Mouse (Mus musculus): Measurements from ENCODE around the gene Olfr798.

Gene Olfr798

DNA sequence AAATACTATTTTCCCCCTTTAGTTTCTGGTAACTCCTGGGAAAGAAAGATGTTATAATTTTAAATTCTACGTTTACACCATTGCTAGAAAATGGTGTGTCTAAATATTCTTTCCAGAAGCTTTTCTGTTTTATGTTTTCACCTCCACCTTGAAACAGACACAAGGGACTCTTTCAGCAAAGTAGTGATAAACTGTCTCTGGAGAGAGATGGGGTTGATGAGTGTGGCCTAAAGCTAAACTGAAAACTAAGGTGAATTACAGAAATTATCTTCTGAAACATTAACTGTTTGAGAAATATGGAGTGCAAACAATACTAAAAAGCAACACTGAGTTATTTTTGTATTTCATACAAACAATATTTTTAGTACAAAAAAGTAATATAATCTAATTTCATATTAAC lies at the start of gene Olfr798:
Gene Olfr798, minus strand, starts transcription at position 101 of the 400 bp plus-strand sequence.
- no peak for DNase-seq (ENCODE audit: low spot score)

DNA sequence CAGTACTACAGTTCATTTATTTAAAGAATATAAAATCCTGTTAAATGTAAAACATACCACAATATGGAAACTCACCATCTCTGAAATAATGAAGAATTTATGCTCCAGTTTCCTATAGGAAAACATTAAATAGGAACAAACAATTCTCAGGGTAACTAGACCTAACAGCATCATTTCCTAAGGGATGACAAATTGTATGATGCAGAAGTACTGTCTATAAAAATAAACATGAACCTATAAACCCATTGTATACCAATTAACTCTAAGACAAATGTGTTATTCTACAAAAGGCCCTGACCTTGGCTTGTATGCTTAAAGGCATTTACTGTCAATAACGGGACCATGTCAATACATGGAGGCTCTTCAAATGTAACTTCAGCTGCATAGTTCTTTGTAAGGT lies 46.0 kb upstream of the Olfr798 start, which contains the start of gene Olfr801:
Gene Olfr801, minus strand, starts transcription at position 101 of the 400 bp plus-strand sequence.
- DNase-seq (ENCODE audit: low spot score): no peak

DNA sequence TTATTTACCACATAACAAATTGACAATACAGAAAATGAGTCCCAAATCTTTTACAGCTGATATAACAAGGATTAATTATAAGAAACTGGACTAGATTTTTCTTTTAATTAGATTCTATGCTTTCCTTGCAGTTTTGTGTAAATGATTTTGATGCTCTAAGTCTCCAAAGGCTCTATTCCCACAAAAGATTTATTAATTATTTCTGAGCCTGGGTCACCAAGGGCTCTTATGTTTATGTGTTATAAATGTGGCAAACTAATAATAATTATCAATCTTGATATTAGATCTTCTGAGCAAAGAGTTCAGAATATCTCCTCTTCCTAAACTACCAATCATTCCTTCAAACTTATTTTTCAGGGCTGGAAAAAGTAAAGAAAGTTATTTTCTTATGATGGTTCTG lies 29.7 kb upstream of the Olfr798 start, which contains the start of gene Olfr800:
Gene Olfr800, plus strand, starts transcription at position 301 of the 400 bp plus-strand sequence.
- no peak for DNase-seq (ENCODE audit: low spot score)

DNA sequence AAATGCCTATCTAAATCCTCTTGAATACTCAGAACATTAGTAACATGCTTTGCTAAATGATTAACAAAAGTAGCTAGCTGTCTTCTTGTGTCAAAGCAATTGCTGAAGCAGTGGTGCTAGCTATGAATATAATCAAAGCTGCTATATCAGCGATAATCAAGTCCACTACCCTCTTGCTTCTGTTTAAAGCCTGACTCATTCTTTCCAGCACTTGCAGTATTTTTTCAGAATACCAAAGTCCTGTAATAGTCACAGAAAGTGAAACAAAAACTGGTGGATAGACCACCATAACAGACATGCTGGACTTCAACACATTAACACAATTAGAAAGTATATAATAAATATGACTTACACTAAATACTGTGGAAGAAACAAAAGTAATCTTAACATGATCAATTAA lies 24.0 kb upstream of the Olfr798 start:
- no peak for DNase-seq (ENCODE audit: low spot score)

DNA sequence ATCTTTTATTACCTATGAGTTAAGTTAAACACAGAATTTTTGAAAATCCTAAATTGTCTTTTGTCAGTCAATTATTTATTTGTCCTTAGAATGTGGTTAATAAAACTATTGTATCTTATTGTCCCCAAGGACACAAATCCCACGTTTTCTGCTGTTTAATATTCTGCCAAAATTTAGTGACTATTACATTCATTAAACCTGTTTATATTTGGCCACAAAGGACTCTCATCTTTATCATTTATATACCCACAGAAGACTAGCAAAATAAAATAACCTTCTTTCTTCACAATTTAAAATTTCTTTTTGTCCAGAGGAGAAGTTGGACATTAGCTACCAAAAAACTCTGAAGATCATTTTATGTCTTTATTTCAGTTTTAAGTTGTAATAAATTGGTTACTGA lies 9.4 kb upstream of the Olfr798 start, which contains the start of gene Olfr799:
Gene Olfr799, plus strand, starts transcription at position 301 of the 400 bp plus-strand sequence.
- no peak for DNase-seq (ENCODE audit: low spot score)

DNA sequence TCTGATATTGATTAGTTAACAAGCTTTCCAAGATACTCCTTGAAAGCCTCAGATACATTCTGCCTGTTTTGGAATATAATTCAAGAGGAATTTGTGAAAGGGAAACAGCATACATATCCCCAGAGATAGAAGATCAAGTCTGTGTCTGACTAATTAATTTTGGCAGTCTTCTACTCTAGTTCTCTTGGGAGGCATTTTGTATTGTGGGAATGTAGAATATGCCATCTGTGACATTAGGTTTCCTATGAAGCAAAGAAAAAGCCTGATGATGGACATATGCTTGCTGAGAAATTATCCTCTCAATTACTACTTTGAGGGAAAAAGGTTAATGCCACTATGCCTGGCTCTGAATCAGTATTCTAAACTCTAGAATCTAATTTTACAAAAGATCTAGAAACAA lies 4.5 kb downstream of the Olfr798 start:
- DNase-seq (ENCODE audit: low spot score): no peak

DNA sequence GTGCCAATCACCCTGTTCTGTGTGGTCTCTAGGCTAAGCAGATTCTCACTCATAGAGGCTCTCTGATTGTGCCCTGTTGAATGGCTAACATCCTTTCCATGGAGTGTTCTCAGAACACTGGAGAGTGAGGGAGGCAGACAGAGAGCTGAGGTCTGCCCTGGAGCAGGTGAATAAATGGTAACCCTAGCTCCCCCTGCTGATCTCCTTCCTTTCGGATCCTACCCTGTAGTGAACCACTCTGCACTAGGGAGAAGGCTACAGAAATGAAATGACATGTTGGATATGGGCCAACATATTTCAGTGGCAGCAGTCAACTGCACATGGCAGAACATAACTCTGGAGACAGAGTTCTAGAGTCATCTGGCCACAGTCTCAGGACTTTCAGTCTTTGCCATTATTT lies 6.0 kb downstream of the Olfr798 start:
- DNase-seq (ENCODE audit: low spot score): no peak

DNA sequence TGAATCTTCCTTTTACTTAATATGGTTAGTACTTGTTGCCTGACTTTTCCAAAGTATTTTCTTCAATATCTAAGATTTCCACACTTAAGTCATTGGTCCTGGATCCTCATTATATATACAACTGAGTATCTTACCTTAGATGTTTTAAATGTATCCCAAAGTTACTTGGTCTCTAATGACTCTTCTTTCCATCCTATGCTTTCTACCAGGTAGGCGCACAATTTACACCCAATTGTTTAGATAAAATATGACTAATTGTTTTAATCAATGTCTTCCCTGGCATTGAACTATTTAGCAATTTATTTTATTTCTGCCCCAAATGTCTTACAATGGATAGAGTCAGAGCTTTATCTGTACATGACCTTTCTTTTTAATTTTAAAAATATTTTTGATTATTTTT lies 15.3 kb downstream of the Olfr798 start, which contains the start of gene Olfr796:
Gene Olfr796, minus strand, starts transcription at position 101 of the 400 bp plus-strand sequence.
- no peak for DNase-seq (ENCODE audit: low spot score)

DNA sequence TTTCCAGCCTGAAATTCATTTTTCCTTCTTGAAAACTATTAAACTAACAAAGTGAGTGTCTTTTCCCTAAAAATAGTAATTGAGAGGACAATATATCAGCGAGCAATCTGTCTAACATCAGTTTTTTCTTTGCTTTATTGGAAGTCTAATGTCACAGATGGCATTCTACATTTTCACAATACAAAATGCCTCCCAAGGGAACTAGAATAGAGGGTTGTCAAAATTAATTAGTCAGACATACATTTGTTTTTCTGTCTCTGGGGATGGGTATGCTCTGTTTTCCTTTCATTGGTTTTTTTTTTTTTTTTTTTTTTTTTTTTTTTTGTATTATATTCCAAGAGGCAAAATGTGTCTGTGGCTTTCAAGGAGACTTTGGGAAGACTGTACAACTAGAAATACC lies 50.7 kb downstream of the Olfr798 start:
- DNase-seq (ENCODE audit: low spot score): no peak
